In genomic region chr5:28093874-28094273, GRCm38 (mm10) we compare ENCODE assay signal across 8 mouse cellular contexts. TPM values are rescaled to one million over a fixed set of nuclear protein-coding genes. Genes with fewer than 3 reads are reported as not detected.
DNase-seq lines count a peak whose midpoint lies in the region; ATAC-seq lines count a peak whose summit lies in the region.

No protein-coding gene starts in this region.

- H3K9me3 ChIP-seq in kidney, embryonic 16.5 days (ENCODE audit: low read length), result no peaks in the 10 kb centered on the region
- H3K9me3 ChIP-seq in liver, embryonic 12.5 days (replicated peaks), result no peaks in the 10 kb centered on the region
- no peaks in the 10 kb centered on the region for H3K9me3 ChIP-seq in neural tube, embryonic 11.5 days (ENCODE audit: control insufficient read depth, low read length)
- no peaks in the 10 kb centered on the region for H3K9me3 ChIP-seq in stomach, embryonic 15.5 days

- H3K36me3 ChIP-seq in kidney, embryonic 16.5 days (ENCODE audit: insufficient read depth, low read length), result no peaks in the 10 kb centered on the region
- no peaks in the 10 kb centered on the region for H3K36me3 ChIP-seq in liver, embryonic 12.5 days
- H3K36me3 ChIP-seq in neural tube, embryonic 11.5 days (ENCODE audit: control insufficient read depth, insufficient read depth, low read length), result no peaks in the 10 kb centered on the region
- no peaks in the 10 kb centered on the region for H3K36me3 ChIP-seq in stomach, embryonic 15.5 days

- no peak overlapping the region for H3K9ac ChIP-seq in kidney, embryonic 16.5 days (replicated peaks; ENCODE audit: low read length)
- no peak overlapping the region for H3K9ac ChIP-seq in liver, embryonic 12.5 days
- H3K9ac ChIP-seq in neural tube, embryonic 11.5 days (ENCODE audit: low read length), result no peak overlapping the region
- H3K9ac ChIP-seq in stomach, embryonic 15.5 days, result no peak overlapping the region

- no peaks in the 10 kb centered on the region for H3K27me3 ChIP-seq in kidney, embryonic 16.5 days (ENCODE audit: insufficient read depth, low read length)
- H3K27me3 ChIP-seq in liver, embryonic 12.5 days (replicated peaks), result peaks cover 4% of the 10 kb centered on the region; the same call in 1 of the 2 replicates
- H3K27me3 ChIP-seq in neural tube, embryonic 11.5 days (ENCODE audit: control insufficient read depth, insufficient read depth, low read length), result no peaks in the 10 kb centered on the region
- H3K27me3 ChIP-seq in stomach, embryonic 15.5 days (replicated peaks), result no peaks in the 10 kb centered on the region

- WGBS in kidney, embryonic 16.5 days, result 2% methylated on average over 3 of the region's 4 CpGs
- 19% methylated on average over 4 of the region's 4 CpGs for WGBS in liver, embryonic 12.5 days (ENCODE audit: insufficient replicate concordance)
- WGBS in neural tube, embryonic 11.5 days, result 3% methylated on average over 3 of the region's 4 CpGs
- WGBS in stomach, embryonic 15.5 days, result 22% methylated on average over 4 of the region's 4 CpGs

- H3K4me1 ChIP-seq in kidney, embryonic 16.5 days (ENCODE audit: insufficient read depth, low read length), result no peaks in the 10 kb centered on the region
- no peaks in the 10 kb centered on the region for H3K4me1 ChIP-seq in liver, embryonic 12.5 days
- H3K4me1 ChIP-seq in neural tube, embryonic 11.5 days (ENCODE audit: control insufficient read depth, insufficient read depth, low read length), result no peaks in the 10 kb centered on the region
- no peaks in the 10 kb centered on the region for H3K4me1 ChIP-seq in stomach, embryonic 15.5 days

- 0 out of 2 replicates have a peak, but pooled peaks have one; percentile 31 for ATAC-seq in kidney, embryonic 16.5 days (ENCODE audit: low FRiP score, low TSS enrichment)
- peak; percentile 52; the same call in 1 of the 2 replicates for ATAC-seq in liver, embryonic 12.5 days
- ATAC-seq in neural tube, embryonic 11.5 days (ENCODE audit: insufficient read depth, low FRiP score, low TSS enrichment), result peak; percentile 53
- peak; percentile 31; the same call in 1 of the 2 replicates for ATAC-seq in stomach, embryonic 15.5 days (ENCODE audit: insufficient read depth, low FRiP score, low read depth)

- H3K4me2 ChIP-seq in kidney, embryonic 16.5 days (replicated peaks; ENCODE audit: low read depth, low read length), result no peak overlapping the region
- H3K4me2 ChIP-seq in liver, embryonic 12.5 days, result no peak overlapping the region
- H3K4me2 ChIP-seq in neural tube, embryonic 11.5 days (ENCODE audit: low read depth), result no peak overlapping the region
- H3K4me2 ChIP-seq in stomach, embryonic 15.5 days, result no peak overlapping the region

- DNase-seq in layer of hippocampus, adult 11-12 months (ENCODE audit: low spot score), result peak; percentile 81
- no peak for DNase-seq in layer of hippocampus, adult 9-11 months
- DNase-seq in embryo, embryonic 9.5 days (ENCODE audit: extremely low spot score), result peak; percentile 74
- DNase-seq in heart, adult 9 months (ENCODE audit: low spot score in 2 of 2), result peak; percentile 32 to 59
- DNase-seq in neural tube, embryonic 11.5 days (ENCODE audit: low spot score), result peak; percentile 81

- H3K4me3 ChIP-seq in kidney, embryonic 16.5 days (ENCODE audit: low read length), result no peak overlapping the region
- no peak overlapping the region for H3K4me3 ChIP-seq in liver, embryonic 12.5 days
- H3K4me3 ChIP-seq in neural tube, embryonic 11.5 days (ENCODE audit: low read depth, low read length), result no peak overlapping the region
- no peak overlapping the region for H3K4me3 ChIP-seq in stomach, embryonic 15.5 days (replicated peaks)

- H3K27ac ChIP-seq in kidney, embryonic 16.5 days (ENCODE audit: low read length), result no peak overlapping the region
- H3K27ac ChIP-seq in liver, embryonic 12.5 days, result no peak overlapping the region
- no peak overlapping the region for H3K27ac ChIP-seq in neural tube, embryonic 11.5 days (ENCODE audit: low read depth, low read length)
- H3K27ac ChIP-seq in stomach, embryonic 15.5 days, result no peak overlapping the region

RNA-seq across cellular contexts. Expression of gene Insig1, which starts 22.7 kb away (rescaled TPM):
- 40.2 and 47.4 TPM in 2 replicates for polyA plus RNA-seq in kidney, embryonic 16.5 days (2015; fragmentation: Nextera tagmentation; extraction: Ambion mirVana)
- 51.5 and 58.2 TPM in 2 replicates for polyA plus RNA-seq in liver, embryonic 12.5 days (2016; fragmentation: Nextera tagmentation; extraction: Ambion mirVana)
- polyA plus RNA-seq in neural tube, embryonic 11.5 days (2014; fragmentation: Nextera tagmentation; extraction: Ambion mirVana), result 107 and 109 TPM in 2 replicates
- 117 and 136 TPM in 2 replicates for polyA plus RNA-seq in stomach, embryonic 15.5 days (2015; fragmentation: Nextera tagmentation; extraction: Ambion mirVana)
